Mouse (Mus musculus) limb, embryonic 10.5 days (tissue): ENCODE measurements around the gene Kank1. TPM values are rescaled to one million over a fixed set of nuclear protein-coding genes. Genes with fewer than 3 reads are reported as not detected.

Experiments used
- DNase-seq: peaks from one replicate; pipeline ENCODE4 v3.0.0-alpha.2; 2017; ENCODE audit warnings: low spot score
- H3K27ac ChIP-seq: fragments of 300-500 bp; sonication (generic); 2 replicates; pipeline ENCODE4 v1.5.1; 2016; ENCODE audit warnings: mild to moderate bottlenecking
- H3K27me3 ChIP-seq: fragments of 300-500 bp; sonication (generic); 2 replicates; pipeline ENCODE4 v1.6.1; 2016; ENCODE audit warnings: low read depth, mild to moderate bottlenecking; ENCODE audit not compliant: poor library complexity, severe bottlenecking
- H3K36me3 ChIP-seq: fragments of 300-500 bp; sonication (generic); 2 replicates; pipeline ENCODE4 v1.6.1; 2016; ENCODE audit warnings: mild to moderate bottlenecking, moderate library complexity
- H3K4me1 ChIP-seq: fragments of 300-500 bp; sonication (generic); 2 replicates; pipeline ENCODE4 v1.6.1; 2016
- H3K4me3 ChIP-seq: fragments of 300-500 bp; sonication (generic); 2 replicates; pipeline ENCODE4 v1.5.1; 2016; ENCODE audit warnings: mild to moderate bottlenecking, moderate library complexity
- H3K9me3 ChIP-seq: fragments of 300-500 bp; sonication (generic); replicated peaks from 2 replicates; pipeline ENCODE4 v1.6.1; 2016; ENCODE audit warnings: mild to moderate bottlenecking
- WGBS: fragments of 180-500 bp; shearing (Covaris S2); methylation state at CpG from one replicate; pipeline ENCODE4 v1.1.7; 2016; 5-methylcytosine and 5-hydroxymethylcytosine counted together
- polyA plus RNA-seq: library from polyadenylated mRNA; unstranded; fragments of >200 nt; fragmentation: Nextera tagmentation; extraction: Ambion mirVana; gene quantifications from 2 replicates; pipeline ENCODE4 v1.2.1, GENCODE M21; 2016

The Kank1 gene
- polyA plus RNA-seq, 1 experiment from 2014 or later: 33.7 TPM

DNA sequence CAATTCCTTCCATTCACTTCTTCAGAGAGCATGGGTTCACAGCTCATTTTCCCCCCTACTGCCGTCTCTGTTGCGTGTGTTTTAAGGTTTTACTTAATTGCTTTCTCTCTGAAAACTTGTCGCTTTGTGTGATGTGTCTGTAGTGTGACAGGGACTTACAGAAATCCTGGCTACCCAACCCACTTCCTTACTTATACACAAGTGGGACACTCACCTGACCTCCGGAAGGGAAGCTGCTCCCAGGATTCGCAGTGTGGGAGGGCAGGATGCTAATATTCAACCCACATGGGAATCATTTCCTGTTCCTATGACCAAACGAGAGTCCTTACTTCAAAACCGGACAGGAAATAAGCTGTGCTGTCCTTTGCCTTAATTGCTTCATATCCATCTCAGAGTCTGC, 195.1 kb downstream of the Kank1 start:
- Histone ChIP-seq H3K36me3 (peaks cover 74% of the 10 kb centered on the region), H3K4me1 (peaks cover 37% of the 10 kb centered on the region), H3K27ac (no peak overlapping the region; the same call in 1 of the 2 replicates), H3K9me3 (no peaks in the 10 kb centered on the region), H3K27me3 (no peaks in the 10 kb centered on the region), H3K4me3 (no peak overlapping the region)
- 62% methylated on average over 7 of the region's 7 CpGs for WGBS
- DNase-seq: no peak

DNA sequence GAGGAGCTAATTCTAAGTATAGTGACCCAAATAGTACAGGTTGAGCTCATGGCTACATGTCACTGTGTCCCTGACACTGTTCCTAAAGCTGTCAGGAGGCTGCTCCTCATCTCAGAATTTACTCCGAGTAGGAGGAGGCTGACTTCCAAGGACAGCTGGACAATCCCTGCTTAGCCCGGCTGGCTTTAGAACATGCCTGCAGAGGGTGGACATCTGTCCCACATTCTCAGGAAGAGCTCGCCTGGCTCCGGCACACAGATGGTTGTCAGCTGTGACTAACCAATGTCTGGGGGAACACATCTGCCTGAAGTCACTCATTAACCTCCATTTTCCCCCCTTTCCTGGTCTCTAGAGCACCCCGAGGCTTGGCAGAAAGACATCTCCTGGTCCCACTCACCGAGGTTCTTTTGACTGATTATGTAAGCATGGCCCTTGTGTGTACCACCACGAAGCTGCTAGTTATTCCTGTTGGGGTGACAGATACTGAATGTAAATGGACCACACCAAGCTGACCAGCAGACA, 196.5 kb downstream of the Kank1 start:
- no peaks in the 10 kb centered on the region for H3K9me3 ChIP-seq
- H3K4me3 ChIP-seq: no peak overlapping the region
- H3K27ac ChIP-seq: no peak overlapping the region; the same call in 1 of the 2 replicates
- peaks cover 61% of the 10 kb centered on the region for H3K36me3 ChIP-seq
- DNase-seq: no peak
- peaks cover 37% of the 10 kb centered on the region for H3K4me1 ChIP-seq
- no peaks in the 10 kb centered on the region for H3K27me3 ChIP-seq
- WGBS: 88% methylated on average over 7 of the region's 7 CpGs

DNA sequence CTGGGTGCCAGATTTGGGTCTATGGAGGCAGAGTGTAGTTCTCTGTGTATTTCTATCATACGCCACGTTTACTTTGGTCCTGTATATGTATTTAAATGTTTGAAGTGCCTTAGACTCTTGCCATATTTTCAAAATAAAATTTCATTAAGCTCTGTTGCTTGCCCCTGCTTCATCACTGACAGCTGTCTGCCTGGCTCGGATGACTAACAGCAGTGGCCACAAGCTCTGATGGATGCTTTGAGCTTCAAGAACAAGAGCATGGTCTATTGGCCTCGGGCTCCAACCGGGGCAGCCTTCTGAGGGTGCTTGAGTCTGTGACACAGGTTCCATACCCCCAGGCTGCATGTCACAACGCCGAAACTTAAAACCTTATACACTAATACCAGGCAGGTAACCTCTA, 197.6 kb downstream of the Kank1 start:
- 92% methylated on average over 7 of the region's 7 CpGs for WGBS
- Histone ChIP-seq H3K9me3 (no peaks in the 10 kb centered on the region), H3K27ac (0 out of 2 replicates have a peak overlapping the region, but pooled peaks have one; percentile 21), H3K27me3 (no peaks in the 10 kb centered on the region), H3K4me1 (peaks cover 31% of the 10 kb centered on the region), H3K4me3 (no peak overlapping the region), H3K36me3 (peaks cover 50% of the 10 kb centered on the region)
- no peak for DNase-seq

DNA sequence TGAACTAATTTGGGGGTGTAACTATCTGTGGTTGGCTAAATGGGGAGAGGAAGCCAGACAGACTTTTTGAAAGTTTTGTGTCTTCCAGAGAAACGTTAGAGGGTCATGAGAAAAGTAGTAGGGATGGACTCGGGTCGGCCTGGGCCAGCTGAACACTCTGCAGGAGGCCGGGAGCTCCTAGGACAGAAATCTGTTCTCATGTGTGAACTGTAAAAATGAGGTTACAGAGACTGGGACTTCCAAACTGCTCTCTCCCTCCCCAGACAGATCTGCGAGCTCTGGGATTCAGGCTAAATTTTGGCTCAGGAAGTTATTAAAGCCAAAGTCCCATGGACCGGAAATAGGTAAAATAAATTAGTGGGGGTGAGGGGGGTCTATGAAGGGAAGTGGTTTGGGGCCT, 198.0 kb downstream of the Kank1 start:
- H3K36me3 ChIP-seq: peaks cover 46% of the 10 kb centered on the region
- no peak overlapping the region for H3K4me3 ChIP-seq
- 0 out of 2 replicates have a peak overlapping the region, but pooled peaks have one; percentile 21 for H3K27ac ChIP-seq
- DNase-seq: no peak
- 63% methylated on average over 6 of the region's 6 CpGs for WGBS
- peaks cover 31% of the 10 kb centered on the region for H3K4me1 ChIP-seq
- H3K9me3 ChIP-seq: no peaks in the 10 kb centered on the region
- H3K27me3 ChIP-seq: no peaks in the 10 kb centered on the region

DNA sequence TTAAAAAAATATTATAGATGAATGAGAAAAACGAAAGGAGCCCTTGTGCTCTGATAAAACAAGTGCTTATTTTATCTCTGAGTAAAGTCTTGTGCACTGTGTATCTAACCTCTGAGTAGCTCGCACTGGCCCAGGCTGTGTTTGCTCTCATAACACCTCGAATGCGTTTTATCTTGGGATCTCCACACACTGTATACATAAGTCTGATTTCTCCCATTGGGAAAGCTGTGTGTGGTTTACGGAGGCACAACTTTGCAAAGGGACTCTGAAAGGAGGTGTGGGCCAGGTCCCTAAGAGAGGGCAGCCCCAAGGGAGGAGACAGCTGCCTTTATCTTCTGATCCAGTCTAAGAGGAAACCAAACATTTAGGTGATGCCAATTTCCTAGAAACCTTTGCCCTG, 198.6 kb downstream of the Kank1 start:
- Histone ChIP-seq H3K27me3 (no peaks in the 10 kb centered on the region), H3K36me3 (peaks cover 39% of the 10 kb centered on the region), H3K4me1 (peaks cover 31% of the 10 kb centered on the region), H3K27ac (no peak overlapping the region), H3K4me3 (no peak overlapping the region), H3K9me3 (no peaks in the 10 kb centered on the region)
- DNase-seq: no peak
- 85% methylated on average over 5 of the region's 5 CpGs for WGBS

DNA sequence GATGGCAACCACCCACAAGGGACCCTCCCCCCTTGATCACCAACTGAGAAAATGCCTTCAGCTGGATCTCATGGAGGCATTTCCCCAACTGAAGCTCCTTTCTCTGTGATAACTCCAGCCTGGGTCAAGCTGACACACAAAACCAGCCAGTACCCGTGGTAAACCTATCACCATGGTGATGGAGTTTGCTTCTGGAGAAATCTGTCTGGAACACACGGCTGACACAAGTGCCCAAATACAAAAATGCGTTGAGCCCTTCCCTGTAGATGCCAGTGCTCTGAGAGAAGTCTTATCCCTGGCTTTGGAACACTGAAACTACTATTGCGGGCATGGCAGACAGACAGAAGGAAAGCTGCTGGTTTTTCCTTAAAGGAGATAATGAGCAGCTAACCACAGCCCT, 199.4 kb downstream of the Kank1 start:
- WGBS: 84% methylated on average over 4 of the region's 4 CpGs
- Histone ChIP-seq H3K9me3 (no peaks in the 10 kb centered on the region), H3K36me3 (peaks cover 32% of the 10 kb centered on the region), H3K27me3 (no peaks in the 10 kb centered on the region), H3K27ac (no peak overlapping the region), H3K4me1 (peaks cover 31% of the 10 kb centered on the region), H3K4me3 (no peak overlapping the region)
- DNase-seq: no peak

DNA sequence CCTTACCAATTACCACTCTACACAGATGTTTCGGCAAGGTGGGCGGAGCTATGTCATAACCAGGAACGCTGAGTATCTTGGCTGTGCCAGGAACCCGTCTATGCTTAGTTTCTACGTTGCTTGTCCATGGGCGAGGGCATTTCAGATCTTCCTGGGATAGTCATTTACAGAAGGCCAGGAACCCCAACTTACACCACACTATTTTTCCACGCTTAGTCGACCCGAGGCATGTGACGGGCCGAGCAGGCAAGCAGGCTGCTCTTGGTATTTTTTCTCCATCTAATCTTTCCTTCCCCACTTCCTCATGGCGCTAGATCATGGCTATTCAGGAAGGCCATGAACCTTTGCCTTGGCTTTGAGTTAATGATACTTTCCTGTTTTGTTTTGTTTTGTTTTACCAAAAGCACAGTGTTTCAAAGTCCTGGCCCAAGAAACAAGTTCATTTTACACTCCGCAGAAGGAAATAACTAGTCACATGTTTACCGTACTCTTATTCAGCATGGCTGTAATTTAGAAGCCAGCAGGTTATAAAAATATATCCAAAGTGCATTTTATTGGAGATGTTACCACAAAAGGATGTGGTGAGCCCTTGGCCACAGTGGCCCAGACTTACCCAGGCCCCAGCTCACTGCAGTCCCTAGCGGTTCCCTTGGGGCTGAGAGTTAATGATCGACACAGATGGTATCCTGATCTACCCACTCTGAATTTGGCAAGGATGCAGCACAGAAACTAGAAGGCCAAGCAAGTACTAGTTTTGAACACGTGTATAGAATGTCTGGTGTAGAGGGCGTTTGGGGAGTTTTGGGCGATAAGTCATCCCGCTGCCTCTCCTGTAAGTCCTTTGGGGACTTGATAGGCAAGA, 200.2 kb downstream of the Kank1 start:
- no peaks in the 10 kb centered on the region for H3K9me3 ChIP-seq
- no peak overlapping the region for H3K27ac ChIP-seq
- H3K27me3 ChIP-seq: no peaks in the 10 kb centered on the region
- H3K4me3 ChIP-seq: no peak overlapping the region
- 92% methylated on average over 20 of the region's 20 CpGs for WGBS
- H3K4me1 ChIP-seq: peaks cover 24% of the 10 kb centered on the region
- H3K36me3 ChIP-seq: peaks cover 23% of the 10 kb centered on the region
- no peak for DNase-seq

DNA sequence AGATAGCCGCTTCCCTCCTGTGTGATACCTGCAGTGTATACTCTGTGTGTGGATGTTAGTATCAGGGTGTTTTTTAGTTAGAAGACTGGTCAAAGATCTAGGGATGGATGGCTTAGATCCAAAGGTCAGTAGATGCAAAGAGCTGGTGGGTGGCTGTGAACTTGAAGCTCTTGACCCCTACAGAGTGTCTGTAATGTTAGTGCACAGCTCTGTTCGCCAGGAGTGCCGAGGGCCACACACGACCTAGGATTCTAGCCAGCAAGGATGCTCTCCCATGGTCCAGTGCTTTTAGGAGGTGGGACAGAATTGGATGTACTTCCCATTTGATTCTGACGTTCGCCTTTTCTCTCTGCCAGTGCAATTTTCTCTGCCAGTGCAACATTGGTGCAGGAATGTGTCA, 201.5 kb downstream of the Kank1 start:
- no peak for DNase-seq
- H3K4me1 ChIP-seq: peaks cover 16% of the 10 kb centered on the region
- H3K4me3 ChIP-seq: no peak overlapping the region
- peaks cover 11% of the 10 kb centered on the region for H3K36me3 ChIP-seq
- 88% methylated on average over 6 of the region's 6 CpGs for WGBS
- no peaks in the 10 kb centered on the region for H3K27me3 ChIP-seq
- no peaks in the 10 kb centered on the region for H3K9me3 ChIP-seq
- H3K27ac ChIP-seq: no peak overlapping the region

DNA sequence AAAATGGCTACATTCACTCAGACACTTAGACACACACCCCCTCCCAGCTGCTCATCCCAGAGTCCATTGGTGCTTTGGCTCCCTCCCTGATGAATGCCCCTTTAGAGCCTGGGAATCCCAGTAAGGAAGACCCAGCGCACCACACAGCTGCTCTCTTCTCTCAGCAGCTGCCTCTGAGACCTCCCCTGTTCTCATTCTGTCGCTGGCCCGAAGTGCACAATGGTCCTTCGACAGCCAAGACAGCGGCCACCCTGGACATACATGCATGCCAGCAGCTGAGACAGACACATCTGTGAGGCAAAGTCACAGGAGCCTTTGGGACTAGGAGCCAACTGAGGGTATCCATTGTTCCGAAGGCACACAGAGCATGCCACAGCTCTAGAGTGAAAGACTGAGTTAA, 203.0 kb downstream of the Kank1 start:
- H3K27ac ChIP-seq: no peak overlapping the region
- no peaks in the 10 kb centered on the region for H3K9me3 ChIP-seq
- H3K4me1 ChIP-seq: peaks cover 9% of the 10 kb centered on the region
- H3K27me3 ChIP-seq: no peaks in the 10 kb centered on the region
- no peak for DNase-seq
- no peak overlapping the region for H3K4me3 ChIP-seq
- WGBS: 91% methylated on average over 6 of the region's 6 CpGs
- no peaks in the 10 kb centered on the region for H3K36me3 ChIP-seq

DNA sequence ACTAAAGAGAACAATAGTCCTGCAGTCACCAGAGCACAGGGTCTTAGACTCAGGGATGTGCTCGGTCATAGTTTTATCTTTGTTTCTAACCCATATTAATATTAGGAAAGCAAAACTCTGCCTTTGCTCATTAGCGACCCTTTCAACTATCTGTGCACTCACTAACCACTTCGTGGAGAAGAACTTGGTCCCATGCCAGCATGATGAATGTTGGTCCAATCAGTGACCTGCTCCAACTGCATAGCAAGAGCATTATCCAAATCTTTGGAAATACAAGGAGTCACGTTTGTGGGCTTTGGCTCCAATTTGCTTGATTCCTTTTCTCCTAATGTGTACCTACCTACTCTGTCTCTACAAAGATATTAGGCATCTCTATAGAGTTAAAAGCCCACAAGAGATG, 204.0 kb downstream of the Kank1 start:
- Histone ChIP-seq H3K27ac (no peak overlapping the region), H3K4me1 (no peaks in the 10 kb centered on the region), H3K36me3 (no peaks in the 10 kb centered on the region), H3K27me3 (no peaks in the 10 kb centered on the region), H3K4me3 (no peak overlapping the region), H3K9me3 (no peaks in the 10 kb centered on the region)
- 89% methylated on average over 4 of the region's 4 CpGs for WGBS
- no peak for DNase-seq

DNA sequence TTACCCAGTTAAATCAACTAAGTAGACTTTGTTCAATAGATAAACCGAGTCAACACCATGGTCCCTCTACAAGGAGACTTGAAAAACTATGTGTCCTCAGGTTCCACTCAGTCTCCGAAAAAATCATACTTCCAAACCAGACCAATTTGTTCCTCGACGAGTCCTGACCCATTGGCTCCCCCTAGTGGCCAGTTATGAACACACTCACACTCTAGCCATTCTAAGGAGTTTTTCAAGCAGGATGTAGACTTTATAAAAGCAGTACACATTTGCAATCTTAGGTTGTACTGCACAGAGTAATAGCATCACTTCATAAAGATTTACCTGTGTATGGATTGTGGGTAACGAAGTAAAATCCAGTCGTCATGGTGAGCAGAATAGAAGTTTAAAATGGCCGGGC, 208.3 kb downstream of the Kank1 start:
- H3K4me3 ChIP-seq: no peak overlapping the region
- H3K9me3 ChIP-seq: no peaks in the 10 kb centered on the region
- H3K36me3 ChIP-seq: no peaks in the 10 kb centered on the region
- 32% methylated on average over 7 of the region's 7 CpGs for WGBS
- H3K4me1 ChIP-seq: no peaks in the 10 kb centered on the region
- peak; percentile 75 for DNase-seq
- H3K27me3 ChIP-seq: no peaks in the 10 kb centered on the region
- no peak overlapping the region for H3K27ac ChIP-seq

DNA sequence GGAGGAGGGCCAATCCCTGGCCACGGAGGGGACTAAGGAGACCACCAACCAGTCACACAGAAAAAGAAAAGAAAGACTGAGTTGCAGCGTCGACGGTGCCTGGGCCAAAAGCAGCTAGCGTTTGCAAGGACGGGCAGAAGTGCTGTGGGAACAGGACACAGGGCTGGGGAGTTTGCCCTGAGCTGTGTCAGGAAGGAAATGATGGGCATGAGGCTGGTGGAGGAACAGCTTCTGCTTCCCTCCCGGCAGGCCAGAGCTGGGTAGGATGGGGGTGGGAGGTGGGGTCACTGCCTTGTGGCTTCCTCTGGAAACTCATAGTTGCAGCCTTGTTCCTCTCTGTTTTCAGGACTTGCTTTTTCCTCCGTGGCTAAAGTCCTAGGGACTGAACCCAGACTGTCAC, 209.1 kb downstream of the Kank1 start:
- Histone ChIP-seq H3K27me3 (no peaks in the 10 kb centered on the region), H3K4me3 (no peak overlapping the region), H3K36me3 (no peaks in the 10 kb centered on the region), H3K27ac (no peak overlapping the region), H3K4me1 (no peaks in the 10 kb centered on the region), H3K9me3 (no peaks in the 10 kb centered on the region)
- DNase-seq: no peak
- 68% methylated on average over 8 of the region's 8 CpGs for WGBS

DNA sequence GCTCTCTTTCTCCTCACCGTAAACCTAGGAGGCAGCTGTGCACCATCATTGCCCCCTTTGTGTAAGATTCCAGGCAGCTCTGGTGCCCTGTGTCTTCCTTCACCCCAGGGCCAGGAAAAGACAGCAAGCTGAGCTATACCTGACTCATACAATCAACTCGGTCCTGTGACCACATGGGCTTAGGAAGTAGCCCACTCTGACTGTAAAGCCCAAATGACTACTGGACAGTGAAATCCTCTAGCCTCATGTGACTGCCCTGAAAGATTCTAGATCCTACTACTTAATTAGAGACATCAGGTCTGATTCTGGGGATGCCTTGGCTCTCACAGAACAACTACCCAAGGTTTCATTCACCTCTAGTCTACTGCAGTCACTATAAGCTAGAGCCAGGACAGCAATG, 209.9 kb downstream of the Kank1 start:
- no peak for DNase-seq
- Histone ChIP-seq H3K27ac (no peak overlapping the region), H3K27me3 (no peaks in the 10 kb centered on the region), H3K36me3 (no peaks in the 10 kb centered on the region), H3K9me3 (no peaks in the 10 kb centered on the region), H3K4me1 (no peaks in the 10 kb centered on the region), H3K4me3 (no peak overlapping the region)
- WGBS: 82% methylated on average over 2 of the region's 2 CpGs
